Mouse (Mus musculus): ENCODE data around the gene Klc3. TPM values are rescaled to one million over a fixed set of nuclear protein-coding genes. Genes with fewer than 3 reads are reported as not detected.

Gene Klc3
- polyA plus RNA-seq, 1 experiment from 2014 or later, result 10.7 TPM

- Histone ChIP-seq H3K9ac (no peak overlapping the region), H3K36me3 (no peaks in the 10 kb centered on the region), H3K4me3 (no peak overlapping the region), H3K4me1 (peaks cover 14% of the 10 kb centered on the region; the same call in 1 of the 2 replicates), H3K4me2 (replicated peaks) (peak overlapping the region; percentile 32), H3K27me3 (peaks cover 49% of the 10 kb centered on the region), H3K27ac (no peak overlapping the region), H3K9me3 (peaks cover 4% of the 10 kb centered on the region; the same call in 1 of the 2 replicates)
- WGBS, result 2% methylated on average over 19 of the region's 19 CpGs
- ATAC-seq (ENCODE audit: insufficient number of reproducible peaks, insufficient read depth, low FRiP score, low TSS enrichment), result no peak
These were observed 1.5 kb upstream of the Klc3 start for GRCm38 (mm10) chr7:19405417-19405816.

GRCm38 (mm10) chr7:19404476-19404875, 572 bp upstream of the Klc3 start, which contains the start of gene Ckm:
TSS of gene Ckm (plus strand) at chr7:19404776.
- H3K4me3 ChIP-seq, result peak within 1 kb of the TSS; percentile 59
- peaks cover 57% of the 10 kb centered on the region for H3K27me3 ChIP-seq
- 47% methylated on average over 7 of the region's 7 CpGs for WGBS
- H3K27ac ChIP-seq, result 0 out of 2 replicates have a peak within 1 kb of the TSS, but pooled peaks have one; percentile 41
- H3K4me1 ChIP-seq, result peaks cover 14% of the 10 kb centered on the region
- peaks cover 4% of the 10 kb centered on the region; the same call in 1 of the 2 replicates for H3K9me3 ChIP-seq
- no peak for ATAC-seq (ENCODE audit: insufficient number of reproducible peaks, insufficient read depth, low FRiP score, low TSS enrichment)
- H3K9ac ChIP-seq, result peak within 1 kb of the TSS; percentile 55
- H3K4me2 ChIP-seq (replicated peaks), result peak within 1 kb of the TSS; percentile 97
- no peaks in the 10 kb centered on the region for H3K36me3 ChIP-seq

- no peak overlapping the region for H3K27ac ChIP-seq
- H3K9me3 ChIP-seq, result peaks cover 4% of the 10 kb centered on the region; the same call in 1 of the 2 replicates
- H3K27me3 ChIP-seq, result peaks cover 64% of the 10 kb centered on the region
- H3K4me1 ChIP-seq, result peaks cover 14% of the 10 kb centered on the region
- no peak overlapping the region for H3K9ac ChIP-seq
- H3K4me2 ChIP-seq (replicated peaks), result no peak overlapping the region
- WGBS, result 75% methylated on average over 9 of the region's 9 CpGs
- no peak overlapping the region for H3K4me3 ChIP-seq
- H3K36me3 ChIP-seq, result no peaks in the 10 kb centered on the region
- no peak for ATAC-seq (ENCODE audit: insufficient number of reproducible peaks, insufficient read depth, low FRiP score, low TSS enrichment)
These were observed 1.3 kb downstream of the Klc3 start for GRCm38 (mm10) chr7:19402535-19403112.

GRCm38 (mm10) chr7:19400946-19401345, 3.0 kb downstream of the Klc3 start:
- Histone ChIP-seq H3K27ac (no peak overlapping the region), H3K9ac (no peak overlapping the region), H3K27me3 (peaks cover 64% of the 10 kb centered on the region), H3K9me3 (peaks cover 4% of the 10 kb centered on the region; the same call in 1 of the 2 replicates), H3K4me3 (no peak overlapping the region), H3K36me3 (0 out of 2 replicates have a peak, but pooled peaks cover under 1% of the 10 kb centered on the region), H3K4me1 (peaks cover 14% of the 10 kb centered on the region), H3K4me2 (replicated peaks) (no peak overlapping the region)
- 82% methylated on average over 4 of the region's 4 CpGs for WGBS
- ATAC-seq (ENCODE audit: insufficient number of reproducible peaks, insufficient read depth, low FRiP score, low TSS enrichment), result no peak

GRCm38 (mm10) chr7:19399496-19400280, 4.2 kb downstream of the Klc3 start:
- Histone ChIP-seq H3K27me3 (peaks cover 54% of the 10 kb centered on the region), H3K27ac (peak overlapping the region; percentile 37; the same call in 1 of the 2 replicates), H3K36me3 (peaks cover 13% of the 10 kb centered on the region), H3K4me1 (peaks cover 11% of the 10 kb centered on the region), H3K4me2 (replicated peaks) (peak overlapping the region; percentile 50), H3K9ac (peak overlapping the region; percentile 36), H3K4me3 (peak overlapping the region; percentile 31), H3K9me3 (peaks cover 4% of the 10 kb centered on the region; the same call in 1 of the 2 replicates)
- 3% methylated on average over 27 of the region's 27 CpGs for WGBS
- ATAC-seq (ENCODE audit: insufficient number of reproducible peaks, insufficient read depth, low FRiP score, low TSS enrichment), result no peak

GRCm38 (mm10) chr7:19394484-19394883, 9.4 kb downstream of the Klc3 start:
- Histone ChIP-seq H3K4me2 (replicated peaks) (no peak overlapping the region), H3K27me3 (peaks cover 7% of the 10 kb centered on the region), H3K4me1 (no peaks in the 10 kb centered on the region; the same call in 1 of the 2 replicates), H3K36me3 (peaks cover 65% of the 10 kb centered on the region), H3K4me3 (no peak overlapping the region), H3K27ac (no peak overlapping the region), H3K9me3 (no peaks in the 10 kb centered on the region), H3K9ac (no peak overlapping the region)
- WGBS, result 92% methylated on average over 8 of the region's 8 CpGs
- no peak for ATAC-seq (ENCODE audit: insufficient number of reproducible peaks, insufficient read depth, low FRiP score, low TSS enrichment)

GRCm38 (mm10) chr7:19388699-19389413, 15.0 kb downstream of the Klc3 start:
- Histone ChIP-seq H3K36me3 (peaks cover 98% of the 10 kb centered on the region), H3K4me1 (no peaks in the 10 kb centered on the region), H3K9me3 (no peaks in the 10 kb centered on the region), H3K27me3 (no peaks in the 10 kb centered on the region), H3K4me2 (replicated peaks) (no peak overlapping the region), H3K27ac (0 out of 2 replicates have a peak overlapping the region, but pooled peaks have one; percentile 30), H3K4me3 (no peak overlapping the region), H3K9ac (no peak overlapping the region)
- ATAC-seq (ENCODE audit: insufficient number of reproducible peaks, insufficient read depth, low FRiP score, low TSS enrichment), result no peak
- WGBS, result 83% methylated on average over 9 of the region's 10 CpGs

- Histone ChIP-seq H3K4me1 (peaks cover 12% of the 10 kb centered on the region), H3K4me2 (replicated peaks) (0 out of 2 replicates have a peak overlapping the region, but pooled peaks have one; percentile 88), H3K9ac (0 out of 2 replicates have a peak overlapping the region, but pooled peaks have one; percentile 1), H3K27me3 (no peaks in the 10 kb centered on the region), H3K27ac (no peak overlapping the region), H3K36me3 (peaks cover 51% of the 10 kb centered on the region), H3K4me3 (no peak overlapping the region), H3K9me3 (no peaks in the 10 kb centered on the region)
- no peak for ATAC-seq (ENCODE audit: insufficient number of reproducible peaks, insufficient read depth, low FRiP score, low TSS enrichment)
- 64% methylated on average over 9 of the region's 9 CpGs for WGBS
These were observed 20.2 kb downstream of the Klc3 start for GRCm38 (mm10) chr7:19383708-19384107.

- under 1% methylated on average over 22 of the region's 37 CpGs for WGBS
These were observed 21.8 kb downstream of the Klc3 start for GRCm38 (mm10) chr7:19382166-19382541.

GRCm38 (mm10) chr7:19381377-19382165, 22.3 kb downstream of the Klc3 start, which contains the start of gene Ercc2:
TSS of gene Ercc2 (plus strand) at chr7:19382010.
- Histone ChIP-seq H3K4me3 (peak within 1 kb of the TSS; percentile 94), H3K27ac (peak within 1 kb of the TSS; percentile 64; the same call in 1 of the 2 replicates), H3K4me1 (peaks cover 12% of the 10 kb centered on the region)

More at GRCm38 (mm10) chr7:19382166-19382541, 21.8 kb downstream of the Klc3 start:
- H3K4me3 ChIP-seq, result peak overlapping the region; percentile 94
- H3K27ac ChIP-seq, result peak overlapping the region; percentile 64; the same call in 1 of the 2 replicates
- H3K9me3 ChIP-seq, result no peaks in the 10 kb centered on the region
- peaks cover 12% of the 10 kb centered on the region for H3K4me1 ChIP-seq
- H3K9ac ChIP-seq, result peak overlapping the region; percentile 91
- ATAC-seq (ENCODE audit: insufficient number of reproducible peaks, insufficient read depth, low FRiP score, low TSS enrichment), result peak; percentile 47; the same call in 1 of the 2 replicates
- peak overlapping the region; percentile 88 for H3K4me2 ChIP-seq (replicated peaks)
- peaks cover 36% of the 10 kb centered on the region for H3K36me3 ChIP-seq
- no peaks in the 10 kb centered on the region for H3K27me3 ChIP-seq

More at GRCm38 (mm10) chr7:19381377-19382165, 22.3 kb downstream of the Klc3 start, which contains the start of gene Ercc2:
- peak; percentile 90 for ATAC-seq (ENCODE audit: insufficient number of reproducible peaks, insufficient read depth, low FRiP score, low TSS enrichment)
- H3K9me3 ChIP-seq, result no peaks in the 10 kb centered on the region
- peak within 1 kb of the TSS; percentile 91 for H3K9ac ChIP-seq
- 8% methylated on average over 38 of the region's 48 CpGs for WGBS
- H3K36me3 ChIP-seq, result peaks cover 30% of the 10 kb centered on the region
- H3K4me2 ChIP-seq (replicated peaks), result peak within 1 kb of the TSS; percentile 88
- H3K27me3 ChIP-seq, result no peaks in the 10 kb centered on the region
